Mouse (Mus musculus) kidney, postnatal 0 days (tissue): Measurements from ENCODE around the gene Slc16a8. TPM values are rescaled to one million over a fixed set of nuclear protein-coding genes. Genes with fewer than 3 reads are reported as not detected.
A peak's percentile ranks its signal among the peaks of the same experiment; 100 is the strongest.

ENCODE experiments used
- ATAC-seq: fragments of 200-750 bp; cut with Nextera tagmentation; replicated peaks from 2 replicates; pipeline ENCODE4 v1.8.0; 2017; ENCODE audit warnings: low read depth, moderate number of reproducible peaks, moderate TSS enrichment, moderate library complexity; ENCODE audit not compliant: low FRiP score
- DNase-seq: peaks from one replicate; pipeline ENCODE4 v3.0.0-alpha.2; 2016; ENCODE audit warnings: low spot score
- H3K27ac ChIP-seq: fragments of 300-500 bp; sonication (generic); 2 replicates; pipeline ENCODE4 v1.5.1; 2014; ENCODE audit warnings: mild to moderate bottlenecking
- H3K27me3 ChIP-seq: fragments of 300-500 bp; sonication (generic); 2 replicates; pipeline ENCODE4 v1.6.1; 2014; ENCODE audit warnings: low read length, mixed read lengths; ENCODE audit not compliant: insufficient read depth
- H3K36me3 ChIP-seq: fragments of 300-500 bp; sonication (generic); 2 replicates; pipeline ENCODE4 v1.6.1; 2014; ENCODE audit warnings: low read length, mixed read lengths; ENCODE audit not compliant: insufficient read depth
- H3K4me1 ChIP-seq: fragments of 300-500 bp; sonication (generic); replicated peaks from 2 replicates; pipeline ENCODE4 v1.6.1; 2014; ENCODE audit warnings: antibody characterized with exemption, low read length, mixed read lengths; ENCODE audit not compliant: insufficient read depth
- H3K4me2 ChIP-seq: fragments of 300-500 bp; sonication (generic); 2 replicates; pipeline ENCODE4 v1.6.1; 2014; ENCODE audit warnings: mild to moderate bottlenecking, low read length, moderate library complexity, mixed read lengths
- H3K4me3 ChIP-seq: fragments of 300-500 bp; sonication (generic); replicated peaks from 2 replicates; pipeline ENCODE4 v1.5.1; 2014; ENCODE audit warnings: low read depth, low read length
- H3K9ac ChIP-seq: fragments of 300-500 bp; sonication (generic); 2 replicates; pipeline ENCODE4 v1.6.1; 2014; ENCODE audit warnings: low read depth, low read length
- H3K9me3 ChIP-seq: fragments of 300-500 bp; sonication (generic); replicated peaks from 2 replicates; pipeline ENCODE4 v1.6.1; 2016; ENCODE audit warnings: low read length, inconsistent platforms, mixed read lengths
- CTCF ChIP-seq: IDR thresholded peaks from 2 replicates; pipeline ENCODE4 v1.5.1; 2016; ENCODE audit warnings: antibody characterized with exemption, low read depth, mild to moderate bottlenecking, moderate library complexity
- WGBS: fragments of 180-500 bp; shearing (Covaris S2); extraction: QIAGEN DNeasy Blood & Tissue Kit; methylation state at CpG from one replicate; pipeline ENCODE4 v1.1.7; 2014; 5-methylcytosine and 5-hydroxymethylcytosine counted together
- polyA plus RNA-seq: library from polyadenylated mRNA; unstranded; fragments of >200 nt; fragmentation: Nextera tagmentation; extraction: Ambion mirVana; gene quantifications from 2 replicates; pipeline ENCODE4 v1.2.1, GENCODE M21; 2015

Gene Slc16a8
- polyA plus RNA-seq = 0.23 TPM in 1 of 2 replicates, not detected in the other

DNA sequence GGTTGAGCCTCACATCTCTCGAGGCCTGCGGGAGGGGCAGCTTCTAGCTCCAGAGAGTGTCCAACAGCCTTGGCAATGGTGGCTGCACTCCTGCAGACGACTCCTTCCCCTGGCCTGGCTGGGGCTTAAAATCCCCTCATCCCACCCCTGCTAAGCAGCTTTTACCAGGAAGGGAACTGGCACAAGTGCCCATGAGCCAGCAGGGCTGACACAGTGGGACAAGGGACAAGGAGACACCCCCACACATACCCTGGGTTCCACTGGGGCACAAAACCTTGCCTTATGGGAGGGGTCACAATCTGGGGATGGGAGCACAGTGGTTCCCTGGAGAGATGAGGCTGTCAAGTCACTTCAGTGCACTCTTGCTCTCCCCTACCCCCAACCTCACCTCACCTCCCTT, at the start of gene Slc16a8:
Gene Slc16a8, minus strand, starts transcription at position 101 of the 400 bp plus-strand sequence.
- no peak for ATAC-seq
- H3K27me3 ChIP-seq = 0 out of 2 replicates have a peak, but pooled peaks cover 9% of the 10 kb centered on the region
- H3K9me3 ChIP-seq = no peaks in the 10 kb centered on the region
- 59% methylated on average over 3 of the region's 3 CpGs for WGBS
- no peak within 1 kb of the TSS for H3K4me3 ChIP-seq
- no peak for TF ChIP-seq CTCF
- H3K36me3 ChIP-seq = no peaks in the 10 kb centered on the region
- no peak for DNase-seq
- H3K4me2 ChIP-seq = no peak within 1 kb of the TSS
- H3K27ac ChIP-seq = no peak within 1 kb of the TSS
- no peak within 1 kb of the TSS for H3K9ac ChIP-seq
- peaks cover 11% of the 10 kb centered on the region for H3K4me1 ChIP-seq

DNA sequence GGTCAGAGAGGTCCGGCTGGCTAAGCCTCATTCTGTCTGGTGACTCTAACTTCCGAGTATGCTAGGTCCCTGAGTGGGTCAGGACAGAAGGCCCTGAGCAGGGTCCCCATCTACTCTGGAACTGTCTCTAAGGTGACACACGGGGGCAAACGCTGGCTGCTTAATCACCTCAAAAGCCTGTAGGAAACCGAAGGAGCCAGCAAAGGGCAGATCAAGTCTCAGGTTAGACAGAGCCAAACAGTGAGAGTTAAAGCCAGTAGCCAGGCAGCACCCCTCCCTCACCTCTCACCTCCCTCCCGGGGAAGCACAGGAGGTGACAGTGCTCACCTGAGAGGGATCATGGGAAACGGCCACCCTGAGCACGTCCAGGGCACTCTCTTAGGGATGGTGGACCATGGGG, 49.2 kb upstream of the Slc16a8 start:
- 88% methylated on average over 8 of the region's 8 CpGs for WGBS
- H3K9me3 ChIP-seq = no peaks in the 10 kb centered on the region
- no peak overlapping the region for H3K9ac ChIP-seq
- no peak overlapping the region for H3K27ac ChIP-seq
- TF ChIP-seq CTCF = no peak
- H3K4me1 ChIP-seq = no peaks in the 10 kb centered on the region
- peaks cover 3% of the 10 kb centered on the region; the same call in 1 of the 2 replicates for H3K36me3 ChIP-seq
- ATAC-seq = no peak
- DNase-seq = no peak
- no peaks in the 10 kb centered on the region for H3K27me3 ChIP-seq
- no peak overlapping the region for H3K4me2 ChIP-seq
- no peak overlapping the region for H3K4me3 ChIP-seq

DNA sequence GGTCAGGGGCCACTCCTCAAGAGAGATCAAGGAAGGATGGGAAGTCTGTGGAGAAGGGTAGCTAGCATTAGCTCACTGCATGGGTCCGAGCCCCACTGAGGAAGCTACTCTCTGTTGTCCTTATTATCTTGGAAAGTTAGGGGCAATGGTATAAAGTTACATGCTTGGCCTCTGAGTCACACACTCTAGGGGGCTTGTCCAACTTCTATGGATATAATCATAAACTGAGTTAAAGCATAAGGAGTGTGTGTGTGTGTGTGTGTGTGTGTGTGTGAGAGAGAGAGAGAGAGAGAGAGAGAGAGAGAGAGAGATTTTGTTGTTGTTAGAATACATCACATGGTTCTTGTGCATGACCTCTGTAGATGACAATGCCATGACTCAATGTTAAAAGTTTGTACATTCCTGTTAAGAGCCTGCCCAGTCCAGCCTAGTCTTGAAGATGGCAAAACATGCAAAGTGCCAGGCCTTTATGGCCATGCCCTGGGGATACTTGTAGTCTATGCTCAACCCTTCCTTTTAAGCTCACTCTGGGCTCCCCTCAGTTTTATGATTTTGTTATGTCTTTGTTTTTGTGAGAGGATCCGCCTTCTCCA, 45.1 kb upstream of the Slc16a8 start:
- H3K9ac ChIP-seq = no peak overlapping the region
- no peaks in the 10 kb centered on the region for H3K4me1 ChIP-seq
- no peak for TF ChIP-seq CTCF
- H3K4me2 ChIP-seq = no peak overlapping the region
- 0 out of 2 replicates have a peak, but pooled peaks cover 5% of the 10 kb centered on the region for H3K36me3 ChIP-seq
- no peaks in the 10 kb centered on the region for H3K27me3 ChIP-seq
- H3K27ac ChIP-seq = no peak overlapping the region
- WGBS = 77% methylated on average over 2 of the region's 2 CpGs
- DNase-seq (no peak), ATAC-seq (no peak)
- H3K9me3 ChIP-seq = no peaks in the 10 kb centered on the region
- H3K4me3 ChIP-seq = no peak overlapping the region

DNA sequence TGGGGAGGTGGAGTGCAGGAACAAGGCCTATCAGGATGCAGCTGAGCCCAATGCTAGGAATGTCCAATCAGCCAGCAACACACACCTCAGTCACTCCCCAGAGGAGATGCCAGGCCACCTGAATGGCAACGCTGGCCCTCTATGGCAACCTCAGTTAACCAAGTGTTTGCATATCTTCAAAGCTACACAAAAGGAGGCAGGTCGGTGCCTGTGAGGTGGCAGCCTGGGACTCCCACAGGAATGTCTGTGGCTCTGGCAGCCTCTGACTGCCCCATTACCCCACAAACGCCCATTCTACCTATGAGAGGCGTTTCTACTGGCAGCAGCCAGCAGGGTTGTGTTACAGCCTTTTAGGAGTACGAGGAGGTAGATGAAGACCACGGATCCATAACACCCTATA, 44.0 kb upstream of the Slc16a8 start:
- no peak for DNase-seq
- no peaks in the 10 kb centered on the region for H3K27me3 ChIP-seq
- 75% methylated on average over 6 of the region's 6 CpGs for WGBS
- 0 out of 2 replicates have a peak, but pooled peaks cover 5% of the 10 kb centered on the region for H3K36me3 ChIP-seq
- no peak overlapping the region for H3K4me3 ChIP-seq
- H3K4me1 ChIP-seq = no peaks in the 10 kb centered on the region
- no peak overlapping the region for H3K4me2 ChIP-seq
- no peak for TF ChIP-seq CTCF
- H3K9ac ChIP-seq = no peak overlapping the region
- ATAC-seq = no peak
- no peak overlapping the region for H3K27ac ChIP-seq
- H3K9me3 ChIP-seq = no peaks in the 10 kb centered on the region

DNA sequence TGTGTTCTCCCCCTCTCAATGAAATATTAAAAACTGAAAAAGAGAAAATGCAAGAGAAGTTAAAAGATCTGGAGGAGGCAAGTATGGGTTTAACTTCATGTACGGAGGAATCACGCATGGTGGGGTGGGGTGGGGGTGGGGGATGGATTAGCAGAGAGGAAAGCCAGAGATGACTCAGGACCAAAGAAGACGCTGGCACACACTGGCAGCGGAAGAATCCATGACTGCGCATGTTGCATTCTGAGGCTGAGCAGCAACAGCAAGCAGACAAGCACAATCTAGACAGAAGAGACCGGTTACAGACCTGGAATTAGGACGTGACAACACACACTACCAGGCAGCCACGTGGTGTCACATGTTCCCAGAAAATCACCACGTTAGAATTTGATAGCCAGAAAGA, 38.2 kb upstream of the Slc16a8 start:
- Histone ChIP-seq H3K36me3 (0 out of 2 replicates have a peak, but pooled peaks cover 8% of the 10 kb centered on the region), H3K9ac (no peak overlapping the region), H3K4me2 (no peak overlapping the region), H3K27me3 (no peaks in the 10 kb centered on the region), H3K4me1 (no peaks in the 10 kb centered on the region), H3K9me3 (no peaks in the 10 kb centered on the region), H3K4me3 (no peak overlapping the region), H3K27ac (no peak overlapping the region)
- 84% methylated on average over 9 of the region's 9 CpGs for WGBS
- ATAC-seq = no peak
- no peak for TF ChIP-seq CTCF
- DNase-seq = no peak

DNA sequence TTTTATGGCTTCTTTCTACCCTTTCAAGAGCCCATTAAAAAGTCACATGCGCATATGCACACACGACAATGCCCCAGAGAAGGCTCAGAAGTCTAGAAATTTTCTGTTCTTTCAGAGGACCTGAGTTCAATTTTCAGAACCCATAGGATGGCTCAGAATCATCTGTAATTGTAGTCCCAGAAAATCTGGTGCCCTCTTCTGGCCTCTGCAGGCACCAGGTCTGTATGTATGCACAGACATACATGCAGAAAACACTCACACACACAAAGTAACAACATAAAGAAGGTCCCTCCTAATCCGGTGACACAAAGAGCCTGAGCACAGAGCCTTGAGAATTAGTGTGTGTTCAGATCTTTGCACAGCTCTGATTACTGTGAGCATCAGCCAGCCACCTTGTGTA, 35.8 kb upstream of the Slc16a8 start:
- H3K4me3 ChIP-seq = no peak overlapping the region

More for the DNA sequence above, 35.8 kb upstream of the Slc16a8 start:
- Histone ChIP-seq H3K36me3 (0 out of 2 replicates have a peak, but pooled peaks cover 4% of the 10 kb centered on the region), H3K9me3 (no peaks in the 10 kb centered on the region), H3K4me1 (no peaks in the 10 kb centered on the region), H3K27ac (no peak overlapping the region), H3K27me3 (no peaks in the 10 kb centered on the region), H3K9ac (no peak overlapping the region), H3K4me2 (no peak overlapping the region)
- WGBS = 59% methylated on average over 3 of the region's 3 CpGs
- ATAC-seq = no peak
- DNase-seq = no peak
- TF ChIP-seq CTCF = peak; percentile 53
